Mouse (Mus musculus) ES-Bruce4 (cell line): Measurements from ENCODE around the gene Smarcad1.

ENCODE experiments used
- EP300 ChIP-seq: IDR thresholded peaks from 2 replicates; pipeline ENCODE4 v1.6.1; 2011; ENCODE audit warnings: low read depth, low read length; ENCODE audit not compliant: insufficient read depth
- POLR2A ChIP-seq: IDR thresholded peaks from one replicate; pipeline ENCODE4 v1.8.1; 2011; ENCODE audit warnings: low read length; ENCODE audit not compliant: insufficient read depth

DNA sequence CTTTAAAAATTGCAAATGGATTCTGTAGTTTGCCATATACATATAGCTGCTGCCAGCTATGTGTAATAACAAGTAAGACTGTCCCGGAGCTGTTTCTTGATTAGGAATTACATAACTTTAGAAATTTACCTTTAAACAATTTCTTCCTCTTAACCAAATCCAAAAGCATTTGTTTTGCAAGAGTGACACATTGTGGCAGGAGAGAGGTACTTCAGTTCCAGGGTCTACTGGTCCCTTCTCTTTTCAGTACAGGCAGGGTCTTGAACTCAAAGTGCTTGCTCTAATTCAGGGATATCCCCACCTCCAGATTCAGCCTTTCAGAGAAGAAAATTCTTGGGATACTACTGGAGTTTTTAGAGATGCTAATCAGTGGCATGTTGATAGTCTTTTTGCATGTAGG is 36.8 kb downstream of the Smarcad1 start:
- TF ChIP-seq EP300 (no peak), POLR2A (no peak)
